Mouse (Mus musculus) skeletal muscle tissue, postnatal 0 days (tissue): ENCODE measurements around the gene Rab43. TPM values are rescaled to one million over a fixed set of nuclear protein-coding genes. Genes with fewer than 3 reads are reported as not detected.

ENCODE experiments used
- polyA plus RNA-seq: library from polyadenylated mRNA; unstranded; fragments of >200 nt; fragmentation: Nextera tagmentation; extraction: Ambion mirVana; gene quantifications from 2 replicates; pipeline ENCODE4 v1.2.1, GENCODE M21; 2015

Gene Rab43
- polyA plus RNA-seq = 7.4 and 8.5 TPM in 2 replicates

GRCm38 (mm10) chr6:87811675-87812338 lies at the start of gene Rab43:
Rab43 (minus strand) TSS chr6:87812164.

GRCm38 (mm10) chr6:87850900-87851614 lies 39.1 kb upstream of the Rab43 start, which contains the start of gene Cnbp:
Cnbp (minus strand) TSS chr6:87851106.

GRCm38 (mm10) chr6:87838551-87839197 lies 26.7 kb upstream of the Rab43 start, which contains the start of gene Isy1:
Isy1 (minus strand) TSS chr6:87838798.

GRCm38 (mm10) chr6:87835695-87836094 lies 23.7 kb upstream of the Rab43 start, which contains the start of gene Gm45140:
Gm45140 (minus strand) TSS chr6:87835795.

GRCm38 (mm10) chr6:87777842-87778241 lies 34.1 kb downstream of the Rab43 start, which contains the start of gene Gp9:
Gp9 (plus strand) TSS chr6:87778072.

Other genes with a start within 250 kb of the Rab43 start
- gene Prokr1, start 221.4 kb downstream of the Rab43 start, polyA plus RNA-seq = 3.3 and 3.6 TPM in 2 replicates
- gene Aplf, start 140.0 kb downstream of the Rab43 start, polyA plus RNA-seq = 6.0 and 6.1 TPM in 2 replicates
- 0.83 and 0.88 TPM in 2 replicates for gene Efcc1, start 81.3 kb downstream of the Rab43 start, polyA plus RNA-seq
- 0.33 TPM in 1 of 2 replicates, not detected in the other for gene Gp9, start 34.1 kb downstream of the Rab43 start, polyA plus RNA-seq
- 1.5 and 2.2 TPM in 2 replicates for gene Gm45140, start 23.6 kb upstream of the Rab43 start, polyA plus RNA-seq
- 21.0 and 30.2 TPM in 2 replicates for gene Isy1, start 26.6 kb upstream of the Rab43 start, polyA plus RNA-seq
- gene Cnbp, start 38.9 kb upstream of the Rab43 start, polyA plus RNA-seq = 1,054 and 1,079 TPM in 2 replicates
- 63.5 and 67.2 TPM in 2 replicates for gene Copg1, start 75.7 kb upstream of the Rab43 start, polyA plus RNA-seq
- 18.7 and 22.7 TPM in 2 replicates for gene Hmces, start 101.8 kb upstream of the Rab43 start, polyA plus RNA-seq
- gene H1fx, start 169.5 kb upstream of the Rab43 start, polyA plus RNA-seq = 21.2 and 25.4 TPM in 2 replicates
- gene Rab7, start 233.1 kb upstream of the Rab43 start, polyA plus RNA-seq = 236 and 256 TPM in 2 replicates